Mouse (Mus musculus): Measurements from ENCODE around the gene Rxfp2. TPM values are rescaled to one million over a fixed set of nuclear protein-coding genes. Genes with fewer than 3 reads are reported as not detected.
A peak's percentile ranks its signal among the peaks of the same experiment; 100 is the strongest.

Rxfp2 gene
- polyA plus RNA-seq, 1 experiment from 2014 or later, result 0.68 TPM

DNA sequence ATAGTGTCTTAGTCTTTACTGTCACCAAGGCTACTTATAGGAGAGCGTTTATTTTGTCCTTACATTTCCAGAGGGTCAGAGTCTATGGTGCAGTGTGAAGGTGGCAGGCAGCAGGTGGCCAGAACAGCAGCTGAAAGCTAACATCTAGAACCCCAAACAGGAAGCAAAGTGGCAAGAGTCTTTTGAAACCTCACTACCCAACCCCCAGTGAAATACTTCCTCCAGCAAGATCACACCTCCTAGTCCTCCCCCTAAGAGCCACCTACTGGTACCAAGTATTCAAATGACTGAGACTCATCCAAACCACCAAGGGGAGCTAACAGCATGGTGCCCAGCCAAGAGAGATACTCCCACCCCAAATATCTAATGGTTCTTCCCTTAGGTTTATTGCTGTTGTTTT, 36.8 kb downstream of the Rxfp2 start:
- no peak overlapping the region for H3K9ac ChIP-seq
- no peak overlapping the region for H3K27ac ChIP-seq (ENCODE audit: low read depth)
- no peak for TF ChIP-seq CTCF (IDR thresholded peaks at IDR 0.05; ENCODE audit: low read depth)
- no peaks in the 10 kb centered on the region for H3K4me1 ChIP-seq (ENCODE audit: insufficient read depth)
- no peak for ATAC-seq (ENCODE audit: insufficient read depth)
- H3K27me3 ChIP-seq (ENCODE audit: insufficient read depth, low read length), result no peaks in the 10 kb centered on the region
- DNase-seq, result no peak
- no peak overlapping the region for H3K4me3 ChIP-seq (ENCODE audit: low read depth, low read length)
- H3K9me3 ChIP-seq (ENCODE audit: low read depth, low read length), result no peaks in the 10 kb centered on the region
- no peaks in the 10 kb centered on the region for H3K36me3 ChIP-seq (ENCODE audit: insufficient read depth)
- no peak overlapping the region for H3K4me2 ChIP-seq
- 84% methylated on average over 1 of the region's 1 CpGs for WGBS

DNA sequence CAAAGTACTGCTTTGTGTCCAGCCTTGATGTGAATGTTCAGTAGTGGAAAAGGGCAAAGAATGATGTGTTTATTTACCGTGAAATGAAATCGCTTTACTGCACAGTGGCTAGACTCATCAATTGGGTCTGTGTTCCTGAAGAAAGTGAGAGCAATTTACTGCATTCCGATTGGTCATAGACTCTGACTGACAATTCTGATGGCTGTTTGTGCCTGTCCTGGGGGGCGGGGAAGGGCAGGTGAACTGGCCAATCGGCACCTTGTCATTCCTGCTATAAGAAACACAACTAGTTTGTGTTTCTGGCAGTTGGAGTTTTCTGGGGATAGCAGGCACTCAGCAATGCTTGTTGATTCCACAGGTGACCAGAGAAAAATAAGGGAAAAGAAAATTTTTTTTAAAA, 37.6 kb downstream of the Rxfp2 start:
- no peak for DNase-seq
- 80% methylated on average over 5 of the region's 5 CpGs for WGBS
- no peak for TF ChIP-seq CTCF (IDR thresholded peaks at IDR 0.05; ENCODE audit: low read depth)
- Histone ChIP-seq H3K36me3 (ENCODE audit: insufficient read depth) (no peaks in the 10 kb centered on the region), H3K9ac (no peak overlapping the region), H3K4me2 (no peak overlapping the region), H3K4me1 (ENCODE audit: insufficient read depth) (no peaks in the 10 kb centered on the region), H3K9me3 (ENCODE audit: low read depth, low read length) (no peaks in the 10 kb centered on the region), H3K27ac (ENCODE audit: low read depth) (no peak overlapping the region), H3K4me3 (ENCODE audit: low read depth, low read length) (no peak overlapping the region), H3K27me3 (ENCODE audit: insufficient read depth, low read length) (no peaks in the 10 kb centered on the region)
- ATAC-seq (ENCODE audit: insufficient read depth), result no peak

- H3K4me3 ChIP-seq (ENCODE audit: low read depth, low read length), result no peak overlapping the region
- peak; percentile 38; the same call in 1 of the 2 replicates for TF ChIP-seq CTCF (IDR thresholded peaks at IDR 0.05; ENCODE audit: low read depth)
- no peak for DNase-seq
- no peak overlapping the region for H3K27ac ChIP-seq (ENCODE audit: low read depth)
- ATAC-seq (ENCODE audit: insufficient read depth), result no peak
- no peak overlapping the region for H3K4me2 ChIP-seq
- H3K9me3 ChIP-seq (ENCODE audit: low read depth, low read length), result no peaks in the 10 kb centered on the region
- H3K36me3 ChIP-seq (ENCODE audit: insufficient read depth), result no peaks in the 10 kb centered on the region
- H3K9ac ChIP-seq, result no peak overlapping the region
- H3K4me1 ChIP-seq (ENCODE audit: insufficient read depth), result no peaks in the 10 kb centered on the region
- whole genome bisulfite sequencing, result 80% methylated on average over 5 of the region's 5 CpGs
- no peaks in the 10 kb centered on the region for H3K27me3 ChIP-seq (ENCODE audit: insufficient read depth, low read length)
These were observed 40.4 kb downstream of the Rxfp2 start for GRCm38 (mm10) chr5:150058845-150059244.

DNA sequence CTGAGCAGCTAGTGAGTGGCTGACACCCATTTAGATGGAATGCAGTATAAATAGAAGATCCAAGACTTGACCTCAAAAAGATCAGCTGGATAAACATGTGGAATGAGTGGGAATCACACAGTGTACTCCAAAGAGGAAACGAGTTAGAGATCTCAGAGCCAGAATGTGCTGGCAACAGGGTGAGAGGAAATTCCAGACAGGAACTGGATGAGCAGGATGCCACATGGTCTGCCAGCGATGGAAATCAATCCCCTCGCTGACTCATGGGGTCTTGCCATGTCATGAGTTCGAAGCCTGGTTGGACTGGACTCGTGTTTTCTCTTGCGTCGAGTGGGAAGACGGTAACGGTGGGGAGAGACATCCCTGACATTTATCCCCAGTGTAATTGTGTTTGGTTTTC, 41.0 kb downstream of the Rxfp2 start:
- H3K27ac ChIP-seq (ENCODE audit: low read depth), result no peak overlapping the region
- no peak overlapping the region for H3K4me2 ChIP-seq
- H3K4me3 ChIP-seq (ENCODE audit: low read depth, low read length), result no peak overlapping the region
- no peak for DNase-seq
- no peaks in the 10 kb centered on the region for H3K36me3 ChIP-seq (ENCODE audit: insufficient read depth)
- no peak for TF ChIP-seq CTCF (IDR thresholded peaks at IDR 0.05; ENCODE audit: low read depth)
- no peak for ATAC-seq (ENCODE audit: insufficient read depth)
- H3K9me3 ChIP-seq (ENCODE audit: low read depth, low read length), result no peaks in the 10 kb centered on the region
- no peak overlapping the region for H3K9ac ChIP-seq
- WGBS, result 89% methylated on average over 9 of the region's 9 CpGs
- no peaks in the 10 kb centered on the region for H3K4me1 ChIP-seq (ENCODE audit: insufficient read depth)
- no peaks in the 10 kb centered on the region for H3K27me3 ChIP-seq (ENCODE audit: insufficient read depth, low read length)

- Histone ChIP-seq H3K27ac (ENCODE audit: low read depth) (no peak overlapping the region), H3K4me2 (no peak overlapping the region), H3K4me3 (ENCODE audit: low read depth, low read length) (no peak overlapping the region), H3K27me3 (ENCODE audit: insufficient read depth, low read length) (no peaks in the 10 kb centered on the region), H3K9me3 (ENCODE audit: low read depth, low read length) (no peaks in the 10 kb centered on the region), H3K9ac (no peak overlapping the region), H3K36me3 (ENCODE audit: insufficient read depth) (no peaks in the 10 kb centered on the region), H3K4me1 (ENCODE audit: insufficient read depth) (no peaks in the 10 kb centered on the region)
- WGBS, result 85% methylated on average over 9 of the region's 9 CpGs
- no peak for TF ChIP-seq CTCF (IDR thresholded peaks at IDR 0.05; ENCODE audit: low read depth)
- DNase-seq (no peak), ATAC-seq (ENCODE audit: insufficient read depth) (no peak)
These were observed 42.6 kb downstream of the Rxfp2 start for GRCm38 (mm10) chr5:150061086-150061485.

DNA sequence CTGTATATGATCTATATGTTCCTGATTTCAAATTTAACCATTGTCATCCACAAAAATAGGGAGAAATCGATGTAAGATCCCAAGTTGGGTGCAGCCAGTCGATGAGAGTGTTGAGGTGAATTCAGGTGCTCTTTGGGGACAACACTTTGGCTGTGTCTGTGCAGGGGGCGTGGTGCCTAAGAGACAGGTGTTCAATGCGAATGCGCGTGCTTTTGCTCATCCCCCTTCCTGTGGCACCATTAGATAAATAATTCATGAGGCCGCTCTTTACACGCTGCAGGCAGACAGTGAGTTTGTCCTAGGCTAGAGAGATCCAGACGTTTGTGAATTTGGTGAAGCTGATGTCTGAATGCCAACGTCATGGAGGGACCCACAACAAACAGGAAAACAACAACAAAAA, 45.8 kb downstream of the Rxfp2 start:
- WGBS, result 61% methylated on average over 10 of the region's 10 CpGs
- H3K27ac ChIP-seq (ENCODE audit: low read depth), result no peak overlapping the region

GRCm38 (mm10) chr5:150070086-150070485, 51.6 kb downstream of the Rxfp2 start:
- H3K9ac ChIP-seq, result no peak overlapping the region
- peak; percentile 38 for TF ChIP-seq CTCF (IDR thresholded peaks at IDR 0.05; ENCODE audit: low read depth)
- H3K9me3 ChIP-seq (ENCODE audit: low read depth, low read length), result no peaks in the 10 kb centered on the region
- H3K4me3 ChIP-seq (ENCODE audit: low read depth, low read length), result no peak overlapping the region
- no peaks in the 10 kb centered on the region for H3K4me1 ChIP-seq (ENCODE audit: insufficient read depth)
- WGBS, result 14% methylated on average over 10 of the region's 10 CpGs
- peak; percentile 58 for DNase-seq
- peak overlapping the region; percentile 23; the same call in 1 of the 2 replicates for H3K4me2 ChIP-seq
- no peak overlapping the region for H3K27ac ChIP-seq (ENCODE audit: low read depth)
- no peaks in the 10 kb centered on the region for H3K36me3 ChIP-seq (ENCODE audit: insufficient read depth)
- no peaks in the 10 kb centered on the region for H3K27me3 ChIP-seq (ENCODE audit: insufficient read depth, low read length)
- no peak for ATAC-seq (ENCODE audit: insufficient read depth)

More for the DNA sequence above, 45.8 kb downstream of the Rxfp2 start:
- no peak overlapping the region for H3K9ac ChIP-seq
- DNase-seq (no peak), ATAC-seq (ENCODE audit: insufficient read depth) (no peak)
- no peak overlapping the region for H3K4me3 ChIP-seq (ENCODE audit: low read depth, low read length)
- H3K27me3 ChIP-seq (ENCODE audit: insufficient read depth, low read length), result no peaks in the 10 kb centered on the region
- no peaks in the 10 kb centered on the region for H3K4me1 ChIP-seq (ENCODE audit: insufficient read depth)
- H3K36me3 ChIP-seq (ENCODE audit: insufficient read depth), result no peaks in the 10 kb centered on the region
- no peak for TF ChIP-seq CTCF (IDR thresholded peaks at IDR 0.05; ENCODE audit: low read depth)
- H3K9me3 ChIP-seq (ENCODE audit: low read depth, low read length), result no peaks in the 10 kb centered on the region
- no peak overlapping the region for H3K4me2 ChIP-seq

DNA sequence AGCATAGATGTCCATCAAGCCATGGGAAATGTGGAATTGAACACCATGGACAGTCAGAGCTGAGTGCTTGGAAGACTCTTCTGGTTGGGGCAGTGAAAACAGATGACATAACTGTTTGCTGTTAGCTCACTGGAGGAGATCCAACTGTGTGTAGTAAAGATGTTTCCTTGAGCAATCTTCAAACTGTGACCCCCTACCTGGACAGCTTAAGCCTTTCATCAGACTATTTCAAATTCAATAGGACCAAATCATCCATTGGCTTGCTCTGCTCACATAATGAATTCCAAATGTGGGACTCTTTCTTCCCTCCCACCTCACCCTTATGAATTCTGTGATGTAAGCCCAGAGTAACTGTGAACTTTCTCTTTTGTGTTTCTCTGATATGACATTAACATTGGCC, 53.3 kb downstream of the Rxfp2 start:
- DNase-seq, result no peak

More for the DNA sequence above, 53.3 kb downstream of the Rxfp2 start:
- no peak for ATAC-seq (ENCODE audit: insufficient read depth)
- no peak overlapping the region for H3K4me2 ChIP-seq
- no peaks in the 10 kb centered on the region for H3K4me1 ChIP-seq (ENCODE audit: insufficient read depth)
- TF ChIP-seq CTCF (IDR thresholded peaks at IDR 0.05; ENCODE audit: low read depth), result no peak
- H3K27me3 ChIP-seq (ENCODE audit: insufficient read depth, low read length), result no peaks in the 10 kb centered on the region
- H3K36me3 ChIP-seq (ENCODE audit: insufficient read depth), result no peaks in the 10 kb centered on the region
- no peak overlapping the region for H3K9ac ChIP-seq
- H3K4me3 ChIP-seq (ENCODE audit: low read depth, low read length), result no peak overlapping the region
- H3K27ac ChIP-seq (ENCODE audit: low read depth), result no peak overlapping the region
- no peaks in the 10 kb centered on the region for H3K9me3 ChIP-seq (ENCODE audit: low read depth, low read length)
